Mouse (Mus musculus) heart, embryonic 16.5 days (tissue): ENCODE measurements around the gene Fam71a. TPM values are rescaled to one million over a fixed set of nuclear protein-coding genes. Genes with fewer than 3 reads are reported as not detected.
"Not testable (repeated sequence)": the region's sequence is repeated elsewhere in the genome, so short reads cannot be mapped to it uniquely, and the experiment has no call there.

Experiments used
- ATAC-seq: fragments of 200-750 bp; cut with Nextera tagmentation; replicated peaks from 2 replicates; pipeline ENCODE4 v1.8.0; 2017; ENCODE audit warnings: moderate number of reproducible peaks; ENCODE audit not compliant: insufficient read depth, low FRiP score; ENCODE audit errors: extremely low read depth
- H3K27ac ChIP-seq: fragments of 300-500 bp; sonication (generic); 2 replicates; pipeline ENCODE4 v1.5.1; 2014; ENCODE audit warnings: mild to moderate bottlenecking, low read length, control low read depth, moderate library complexity
- H3K27me3 ChIP-seq: fragments of 300-500 bp; sonication (generic); 2 replicates; pipeline ENCODE4 v1.6.1; 2014; ENCODE audit warnings: low read length, mixed read lengths; ENCODE audit not compliant: control insufficient read depth, insufficient read depth
- H3K36me3 ChIP-seq: fragments of 300-500 bp; sonication (generic); 2 replicates; pipeline ENCODE4 v1.6.1; 2014; ENCODE audit not compliant: control insufficient read depth, insufficient read depth
- H3K4me1 ChIP-seq: fragments of 300-500 bp; sonication (generic); 2 replicates; pipeline ENCODE4 v1.6.1; 2014; ENCODE audit warnings: low read length, mixed read lengths; ENCODE audit not compliant: control insufficient read depth, insufficient read depth
- H3K4me2 ChIP-seq: fragments of 300-500 bp; sonication (generic); 2 replicates; pipeline ENCODE4 v1.6.1; 2014; ENCODE audit warnings: low read depth, mild to moderate bottlenecking, control low read depth, low read length
- H3K4me3 ChIP-seq: fragments of 300-500 bp; sonication (generic); 2 replicates; pipeline ENCODE4 v1.5.1; 2014; ENCODE audit warnings: mild to moderate bottlenecking, control low read depth, low read length
- H3K9ac ChIP-seq: fragments of 300-500 bp; sonication (generic); 2 replicates; pipeline ENCODE4 v1.6.1; 2014; ENCODE audit warnings: low read length, control low read depth
- H3K9me3 ChIP-seq: fragments of 300-500 bp; sonication (generic); replicated peaks from 2 replicates; pipeline ENCODE4 v1.6.1; 2016; ENCODE audit warnings: low read length; ENCODE audit not compliant: control insufficient read depth
- WGBS: fragments of 180-500 bp; shearing (Covaris S2); extraction: QIAGEN DNeasy Blood & Tissue Kit; methylation state at CpG from one replicate; pipeline ENCODE4 v1.1.7; 2014; 5-methylcytosine and 5-hydroxymethylcytosine counted together
- polyA plus RNA-seq: library from polyadenylated mRNA; unstranded; fragments of >200 nt; fragmentation: Nextera tagmentation; extraction: Ambion mirVana; gene quantifications from 2 replicates; pipeline ENCODE4 v1.2.1, GENCODE M21; 2015

The Fam71a gene
- polyA plus RNA-seq, 1 experiment from 2014 or later: not detected

DNA sequence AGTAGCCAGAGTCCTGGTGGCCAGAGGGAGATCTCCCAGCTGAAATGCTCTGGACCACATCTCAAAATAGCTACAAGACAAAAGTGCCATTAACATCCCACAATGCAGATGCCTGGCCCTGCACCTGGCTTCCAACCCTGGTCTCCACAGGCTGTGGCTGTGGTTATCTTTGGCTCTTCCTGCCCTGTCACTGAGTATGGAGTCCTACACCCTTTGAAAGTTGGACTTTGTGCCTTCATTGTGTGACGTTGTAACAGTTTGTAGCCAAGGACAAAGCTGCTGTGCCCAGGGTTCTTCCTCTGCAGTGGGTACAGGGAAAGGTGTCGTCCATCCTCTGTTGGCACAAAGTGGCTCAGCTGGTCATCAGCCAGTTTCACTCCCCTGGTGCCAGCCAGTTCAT, 5.8 kb upstream of the Fam71a start:
- H3K4me1 ChIP-seq: no peaks in the 10 kb centered on the region
- H3K4me3 ChIP-seq: no peak overlapping the region
- H3K9ac ChIP-seq: no peak overlapping the region
- peaks cover 10% of the 10 kb centered on the region for H3K36me3 ChIP-seq
- WGBS: 73% methylated on average over 2 of the region's 2 CpGs
- ATAC-seq: no peak
- no peaks in the 10 kb centered on the region for H3K9me3 ChIP-seq
- no peak overlapping the region for H3K27ac ChIP-seq
- no peak overlapping the region for H3K4me2 ChIP-seq
- no peaks in the 10 kb centered on the region for H3K27me3 ChIP-seq

DNA sequence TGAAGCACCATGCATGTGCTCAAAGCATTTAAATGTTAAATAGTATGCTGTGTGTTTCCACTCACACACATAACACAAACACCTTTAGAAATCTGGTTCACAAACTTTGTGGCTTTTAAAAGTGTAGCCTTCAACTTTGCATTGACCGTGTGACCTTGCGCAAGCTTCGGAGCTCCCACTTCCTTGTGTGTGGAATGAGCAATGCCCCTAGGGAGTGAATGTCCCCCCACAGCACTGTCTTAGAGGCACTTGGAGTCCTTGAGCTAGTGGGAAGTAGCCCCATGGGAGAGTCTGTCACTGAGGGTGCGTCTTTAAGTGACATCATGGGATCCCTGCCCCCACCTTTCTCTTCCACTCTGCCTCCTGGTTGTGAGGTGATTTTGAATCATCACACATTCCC, 1.6 kb upstream of the Fam71a start:
- Histone ChIP-seq H3K4me3 (no peak overlapping the region), H3K4me1 (no peaks in the 10 kb centered on the region), H3K27ac (no peak overlapping the region), H3K4me2 (no peak overlapping the region), H3K36me3 (peaks cover 6% of the 10 kb centered on the region), H3K9me3 (no peaks in the 10 kb centered on the region), H3K27me3 (no peaks in the 10 kb centered on the region), H3K9ac (no peak overlapping the region)
- ATAC-seq: no peak
- WGBS: 60% methylated on average over 4 of the region's 4 CpGs

DNA sequence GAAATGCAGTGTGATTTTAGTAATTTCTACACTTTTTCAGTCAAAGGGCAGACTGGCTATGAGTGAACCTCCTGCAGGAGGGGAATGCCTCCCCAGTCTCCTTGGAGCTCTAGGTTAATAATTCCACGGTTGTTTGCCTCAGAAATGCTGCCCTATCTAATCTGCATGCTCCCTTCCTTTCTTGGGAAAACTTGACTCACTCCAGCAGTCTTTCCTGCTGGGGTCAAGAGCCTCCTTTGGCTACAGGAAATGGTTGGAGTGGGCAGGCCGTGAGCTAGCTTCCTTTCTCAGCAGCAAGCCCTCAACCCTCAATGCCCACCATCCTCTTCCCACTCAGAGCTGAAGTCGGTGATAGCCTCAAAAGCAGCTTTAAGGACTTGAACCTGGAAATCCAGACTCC, 10.3 kb downstream of the Fam71a start:
- ATAC-seq: peak; percentile 63
- Histone ChIP-seq H3K9me3 (peaks cover 9% of the 10 kb centered on the region), H3K27me3 (no peaks in the 10 kb centered on the region), H3K9ac (no peak overlapping the region), H3K4me2 (no peak overlapping the region), H3K4me1 (peaks cover 9% of the 10 kb centered on the region; the same call in 1 of the 2 replicates), H3K36me3 (no peaks in the 10 kb centered on the region), H3K27ac (peak overlapping the region; percentile 74), H3K4me3 (no peak overlapping the region)
- 26% methylated on average over 3 of the region's 3 CpGs for WGBS

DNA sequence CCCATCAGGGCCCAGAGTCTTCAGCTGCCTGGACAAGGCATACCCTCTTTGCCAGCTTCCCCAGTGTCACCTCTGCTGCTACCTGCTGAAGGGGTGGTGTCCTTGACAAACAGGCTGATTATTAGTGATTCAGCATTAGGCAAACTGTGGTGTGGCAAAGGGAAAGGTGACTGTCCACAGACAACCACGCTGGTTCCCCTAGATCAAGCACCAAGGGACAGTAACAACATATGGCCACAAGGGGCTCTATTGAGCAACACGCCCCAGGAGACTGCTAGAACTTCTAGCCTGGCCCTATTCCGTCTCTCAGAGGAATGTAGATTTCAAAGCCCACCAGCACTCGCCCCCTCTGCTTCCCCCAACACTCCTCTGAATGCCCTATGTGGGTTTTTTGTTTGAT, 11.6 kb downstream of the Fam71a start:
- 18% methylated on average over 4 of the region's 4 CpGs for WGBS
- peaks cover 9% of the 10 kb centered on the region; the same call in 1 of the 2 replicates for H3K4me1 ChIP-seq
- ATAC-seq: no peak
- no peak overlapping the region for H3K4me2 ChIP-seq
- no peak overlapping the region for H3K9ac ChIP-seq
- peaks cover 9% of the 10 kb centered on the region for H3K9me3 ChIP-seq
- no peaks in the 10 kb centered on the region for H3K36me3 ChIP-seq
- H3K4me3 ChIP-seq: no peak overlapping the region
- no peaks in the 10 kb centered on the region for H3K27me3 ChIP-seq
- H3K27ac ChIP-seq: no peak overlapping the region

DNA sequence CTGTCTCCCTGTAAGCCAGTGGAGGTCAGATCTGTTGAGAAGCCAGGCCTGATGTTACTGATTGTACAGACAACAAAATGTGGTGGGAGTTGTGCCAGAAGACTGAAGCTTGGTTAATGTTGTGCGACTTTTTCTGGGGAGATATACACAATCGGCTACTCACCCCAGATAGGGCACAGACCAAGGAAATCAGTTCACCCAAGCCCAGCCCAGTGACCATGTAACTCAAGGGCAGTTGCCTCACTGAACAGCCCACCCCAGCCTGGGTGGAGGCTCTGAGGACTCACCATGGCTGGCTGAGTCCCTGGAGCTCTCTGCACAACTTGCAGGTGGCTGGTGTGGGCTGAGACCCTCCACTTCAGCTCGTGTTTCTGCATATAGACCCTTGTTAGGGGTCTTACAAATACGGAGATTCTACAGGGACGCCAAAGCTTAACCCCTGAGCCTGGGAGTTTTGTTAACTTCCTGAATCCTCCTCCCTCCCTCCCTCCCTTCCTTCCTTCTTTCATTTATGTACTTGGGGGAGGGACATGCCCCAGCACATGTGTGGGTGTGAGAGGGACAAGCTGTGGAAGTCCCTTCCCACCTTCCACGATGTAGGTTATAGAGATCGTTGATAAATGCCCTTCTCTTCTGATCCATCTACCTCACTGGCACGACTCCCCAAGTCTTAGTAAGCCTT, 13.6 kb downstream of the Fam71a start:
- peaks cover 9% of the 10 kb centered on the region; the same call in 1 of the 2 replicates for H3K4me1 ChIP-seq
- WGBS: 55% methylated on average over 8 of the region's 8 CpGs
- H3K4me2 ChIP-seq: no peak overlapping the region
- H3K4me3 ChIP-seq: no peak overlapping the region
- no peaks in the 10 kb centered on the region for H3K9me3 ChIP-seq
- H3K27me3 ChIP-seq: no peaks in the 10 kb centered on the region
- H3K27ac ChIP-seq: no peak overlapping the region
- ATAC-seq: no peak
- H3K9ac ChIP-seq: no peak overlapping the region
- no peaks in the 10 kb centered on the region for H3K36me3 ChIP-seq

DNA sequence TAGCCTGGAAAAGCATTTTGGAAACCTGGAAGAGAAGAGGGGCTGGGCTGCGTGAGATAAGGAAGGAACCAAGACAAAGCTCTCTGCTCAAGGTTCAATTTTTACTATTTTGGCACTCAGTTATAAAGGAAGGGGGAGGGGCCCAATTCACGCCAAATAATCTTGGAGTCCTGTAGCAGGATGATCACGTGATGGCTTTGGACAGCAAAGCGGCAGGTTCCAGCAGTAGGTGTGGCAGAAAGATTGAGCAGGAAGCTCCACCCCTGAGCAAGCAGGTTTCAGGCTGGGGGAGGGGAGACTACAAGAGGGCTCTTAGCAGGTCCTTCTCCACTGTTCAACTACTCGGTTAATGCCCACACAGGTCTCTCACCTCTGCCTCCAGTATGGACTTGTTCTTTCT, 15.1 kb downstream of the Fam71a start:
- H3K4me1 ChIP-seq, H3K9me3 ChIP-seq, H3K4me3 ChIP-seq, H3K4me2 ChIP-seq, H3K27me3 ChIP-seq, H3K36me3 ChIP-seq, H3K9ac ChIP-seq, H3K27ac ChIP-seq, ATAC-seq: not testable (repeated sequence)
- WGBS: 79% methylated on average over 5 of the region's 5 CpGs

DNA sequence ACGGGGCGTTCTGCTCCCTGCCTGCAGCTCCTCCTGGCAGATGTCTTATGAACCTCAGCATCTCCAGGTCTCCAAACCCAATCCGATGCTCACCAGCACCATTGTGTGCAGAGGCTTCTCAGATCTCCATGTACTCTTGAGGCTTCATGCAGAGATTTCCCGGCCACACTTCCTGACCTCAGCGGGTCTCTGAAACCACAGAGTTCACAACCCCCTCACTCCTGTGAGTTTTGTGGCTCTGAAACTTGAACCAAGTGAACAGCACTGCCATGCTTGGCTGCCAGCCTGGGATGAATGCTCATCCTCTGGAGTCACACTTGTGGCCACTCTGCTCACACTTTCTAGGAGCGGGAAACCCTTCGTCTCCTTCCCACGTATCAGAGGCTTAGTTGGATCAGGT, 23.6 kb downstream of the Fam71a start:
- no peaks in the 10 kb centered on the region for H3K36me3 ChIP-seq
- no peaks in the 10 kb centered on the region for H3K4me1 ChIP-seq
- H3K9me3 ChIP-seq: no peaks in the 10 kb centered on the region
- no peak for ATAC-seq
- H3K9ac ChIP-seq: no peak overlapping the region
- H3K27ac ChIP-seq: no peak overlapping the region
- no peak overlapping the region for H3K4me2 ChIP-seq
- H3K27me3 ChIP-seq: no peaks in the 10 kb centered on the region
- 74% methylated on average over 8 of the region's 8 CpGs for WGBS
- H3K4me3 ChIP-seq: no peak overlapping the region

DNA sequence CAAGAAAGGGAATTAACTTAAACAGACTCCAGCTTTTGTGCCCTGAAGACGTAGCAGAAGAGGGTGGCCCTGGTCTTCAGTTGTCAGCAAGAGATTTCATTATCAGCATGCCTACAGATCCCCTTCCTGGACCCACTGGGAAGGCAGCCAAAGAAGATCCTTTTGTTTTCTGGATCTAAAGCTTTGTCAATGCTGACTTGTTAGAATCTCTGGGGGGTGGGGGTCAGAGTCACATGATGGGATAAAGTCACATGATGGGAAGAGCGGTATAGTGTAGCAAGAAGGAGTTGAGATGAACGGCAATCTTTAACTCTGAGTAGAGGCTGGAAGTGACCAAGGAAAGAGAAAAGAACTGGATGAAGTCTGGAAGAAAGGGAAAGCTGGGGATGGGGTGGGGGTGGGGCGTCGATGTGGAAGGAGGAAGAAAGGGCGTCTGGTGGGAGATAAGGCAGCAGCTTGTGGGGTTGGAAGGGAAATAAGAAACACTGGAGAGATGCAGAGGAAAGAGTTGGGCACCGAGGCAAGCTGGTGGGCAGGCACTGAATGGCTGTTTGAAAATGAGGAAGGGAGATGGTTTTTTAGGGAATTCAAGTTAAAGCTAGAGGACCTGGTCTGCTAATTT, 25.6 kb downstream of the Fam71a start:
- no peaks in the 10 kb centered on the region for H3K9me3 ChIP-seq
- no peak overlapping the region for H3K27ac ChIP-seq
- H3K4me2 ChIP-seq: no peak overlapping the region
- no peak overlapping the region for H3K4me3 ChIP-seq
- H3K9ac ChIP-seq: no peak overlapping the region
- no peaks in the 10 kb centered on the region for H3K36me3 ChIP-seq
- 34% methylated on average over 7 of the region's 7 CpGs for WGBS
- no peaks in the 10 kb centered on the region for H3K4me1 ChIP-seq
- no peak for ATAC-seq
- no peaks in the 10 kb centered on the region for H3K27me3 ChIP-seq

DNA sequence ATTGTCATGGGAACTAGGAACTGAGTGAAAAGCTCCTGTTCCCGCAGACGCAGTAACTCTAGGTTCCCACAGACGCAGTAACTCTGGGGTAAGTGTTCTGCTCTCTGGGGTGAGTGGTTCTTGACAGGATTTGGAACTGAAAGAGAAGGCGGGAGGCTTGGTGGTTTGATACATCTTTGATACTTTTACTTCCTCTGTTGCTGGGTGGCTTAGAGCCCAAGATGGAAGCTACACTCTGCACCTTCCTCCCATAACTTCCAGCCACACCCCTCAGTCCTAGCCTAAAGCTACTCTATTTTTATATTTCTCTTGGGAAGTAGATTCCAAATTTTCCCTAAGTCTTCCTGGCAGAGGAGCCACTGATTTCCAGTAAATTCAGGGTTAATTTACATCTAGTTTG, 26.2 kb downstream of the Fam71a start:
- H3K4me3 ChIP-seq: no peak overlapping the region
- H3K27me3 ChIP-seq: no peaks in the 10 kb centered on the region
- H3K4me1 ChIP-seq: no peaks in the 10 kb centered on the region
- H3K27ac ChIP-seq: no peak overlapping the region
- no peaks in the 10 kb centered on the region for H3K36me3 ChIP-seq
- no peak overlapping the region for H3K4me2 ChIP-seq
- ATAC-seq: no peak
- no peak overlapping the region for H3K9ac ChIP-seq
- H3K9me3 ChIP-seq: no peaks in the 10 kb centered on the region
- 87% methylated on average over 4 of the region's 4 CpGs for whole genome bisulfite sequencing
